Mouse (Mus musculus) hindbrain, embryonic 10.5 days (tissue): ENCODE measurements at regions not wholly inside any gene's neighbourhood (a gene's known extent, or its start where the extent isn't known, plus 50 kb on each side); places are given as distances from the start of the nearest gene placed in this dataset.

Experiments
- DNase-seq: peaks from one replicate; pipeline ENCODE4 v3.0.0-alpha.2; 2017; ENCODE audit warnings: low spot score
- H3K27ac ChIP-seq: fragments of 300-500 bp; sonication (generic); 2 replicates; pipeline ENCODE4 v1.5.1; 2016; ENCODE audit warnings: mild to moderate bottlenecking, moderate library complexity
- H3K27me3 ChIP-seq: fragments of 300-500 bp; sonication (generic); 2 replicates; pipeline ENCODE4 v1.6.1; 2016; ENCODE audit warnings: mild to moderate bottlenecking; ENCODE audit not compliant: poor library complexity, insufficient read depth, severe bottlenecking
- H3K36me3 ChIP-seq: fragments of 300-500 bp; sonication (generic); 2 replicates; pipeline ENCODE4 v1.6.1; 2016; ENCODE audit warnings: mild to moderate bottlenecking, moderate library complexity
- H3K4me1 ChIP-seq: fragments of 300-500 bp; sonication (generic); replicated peaks from 2 replicates; pipeline ENCODE4 v1.6.1; 2016; ENCODE audit warnings: mild to moderate bottlenecking
- H3K4me3 ChIP-seq: fragments of 300-500 bp; sonication (generic); 2 replicates; pipeline ENCODE4 v1.5.1; 2016; ENCODE audit warnings: mild to moderate bottlenecking, moderate library complexity
- H3K9me3 ChIP-seq: fragments of 300-500 bp; sonication (generic); 2 replicates; pipeline ENCODE4 v1.6.1; 2016; ENCODE audit warnings: mild to moderate bottlenecking, moderate library complexity
- WGBS: fragments of 180-500 bp; shearing (Covaris S2); methylation state at CpG from one replicate; pipeline ENCODE4 v1.1.7; 2016; 5-methylcytosine and 5-hydroxymethylcytosine counted together

- H3K4me3 ChIP-seq = no peak overlapping the region
- H3K27ac ChIP-seq = no peak overlapping the region
- no peaks in the 10 kb centered on the region for H3K27me3 ChIP-seq
- 55% methylated on average over 13 of the region's 13 CpGs for WGBS
- no peaks in the 10 kb centered on the region for H3K36me3 ChIP-seq
- peaks cover 20% of the 10 kb centered on the region for H3K4me1 ChIP-seq
- H3K9me3 ChIP-seq = no peaks in the 10 kb centered on the region
- DNase-seq = peak; percentile 31
Measured at GRCm38 (mm10) chr4:48725660-48726348, 62.5 kb downstream of the Cavin4 start.

- DNase-seq = no peak
- Histone ChIP-seq H3K4me3 (no peak overlapping the region), H3K9me3 (no peaks in the 10 kb centered on the region), H3K4me1 (peaks cover 20% of the 10 kb centered on the region), H3K36me3 (no peaks in the 10 kb centered on the region), H3K27me3 (no peaks in the 10 kb centered on the region), H3K27ac (no peak overlapping the region)
- WGBS = 83% methylated on average over 11 of the region's 11 CpGs
Measured at GRCm38 (mm10) chr4:48726349-48726835, 63.1 kb downstream of the Cavin4 start.

- WGBS = 81% methylated on average over 10 of the region's 10 CpGs
- Histone ChIP-seq H3K9me3 (no peaks in the 10 kb centered on the region), H3K27me3 (no peaks in the 10 kb centered on the region), H3K27ac (no peak overlapping the region), H3K4me3 (no peak overlapping the region), H3K36me3 (no peaks in the 10 kb centered on the region), H3K4me1 (no peaks in the 10 kb centered on the region)
- no peak for DNase-seq
Measured at GRCm38 (mm10) chr4:48734854-48735564, 71.7 kb downstream of the Cavin4 start.

- Histone ChIP-seq H3K4me1 (no peaks in the 10 kb centered on the region), H3K27ac (no peak overlapping the region), H3K27me3 (no peaks in the 10 kb centered on the region), H3K9me3 (0 out of 2 replicates have a peak, but pooled peaks cover 5% of the 10 kb centered on the region), H3K4me3 (no peak overlapping the region), H3K36me3 (no peaks in the 10 kb centered on the region)
- 81% methylated on average over 3 of the region's 3 CpGs for WGBS
- DNase-seq = no peak
Measured at GRCm38 (mm10) chr4:48746237-48746636, 82.9 kb downstream of the Cavin4 start.

- H3K27ac ChIP-seq = no peak overlapping the region
Measured at GRCm38 (mm10) chr4:48749566-48749965, 86.3 kb downstream of the Cavin4 start.

GRCm38 (mm10) chr4:48750087-48750486 lies 86.8 kb downstream of the Cavin4 start:
- Histone ChIP-seq H3K36me3 (no peaks in the 10 kb centered on the region), H3K4me1 (no peaks in the 10 kb centered on the region), H3K27ac (no peak overlapping the region), H3K4me3 (no peak overlapping the region), H3K9me3 (0 out of 2 replicates have a peak, but pooled peaks cover 5% of the 10 kb centered on the region), H3K27me3 (no peaks in the 10 kb centered on the region)
- no peak for DNase-seq
- WGBS = 89% methylated on average over 5 of the region's 5 CpGs

More at GRCm38 (mm10) chr4:48749566-48749965, 86.3 kb downstream of the Cavin4 start:
- Histone ChIP-seq H3K36me3 (no peaks in the 10 kb centered on the region), H3K4me1 (no peaks in the 10 kb centered on the region), H3K4me3 (no peak overlapping the region), H3K9me3 (0 out of 2 replicates have a peak, but pooled peaks cover 5% of the 10 kb centered on the region), H3K27me3 (no peaks in the 10 kb centered on the region)
- 91% methylated on average over 7 of the region's 7 CpGs for WGBS
- DNase-seq = no peak

DNA sequence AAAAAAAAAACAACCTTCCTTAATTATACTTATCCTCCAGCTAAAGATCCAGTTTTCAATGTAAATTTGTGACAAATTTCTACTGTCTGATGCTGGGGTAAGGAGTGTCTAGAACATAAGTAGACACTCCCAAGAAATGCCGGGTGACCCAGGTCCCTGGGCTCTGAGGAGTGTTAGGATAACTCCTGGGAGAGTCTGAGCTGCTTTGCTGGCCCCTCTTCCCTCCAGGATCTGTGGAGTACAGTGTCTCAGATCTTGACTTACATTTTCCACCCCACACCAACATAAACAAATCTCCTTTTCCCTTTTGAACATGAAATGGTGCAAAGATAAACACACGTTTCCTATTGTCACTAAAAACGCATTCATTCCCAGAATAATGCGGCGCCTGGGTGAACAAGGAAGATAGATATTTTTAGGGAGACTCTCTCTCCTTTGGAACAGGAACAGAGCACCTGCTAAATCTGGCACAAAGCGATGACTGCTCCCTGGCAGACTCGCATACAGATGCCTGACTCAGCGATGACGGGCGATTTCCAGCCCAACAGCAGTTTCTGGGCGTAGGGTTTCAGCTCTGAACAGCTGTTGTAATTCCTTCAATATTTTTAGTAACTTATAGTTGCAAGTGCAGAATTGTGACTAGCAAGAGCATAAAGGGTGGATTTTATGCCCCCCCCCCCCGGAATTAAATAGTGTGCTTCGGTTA lies 91.3 kb downstream of the Cavin4 start:
- no peak for DNase-seq
- Histone ChIP-seq H3K36me3 (no peaks in the 10 kb centered on the region), H3K9me3 (no peaks in the 10 kb centered on the region), H3K4me1 (no peaks in the 10 kb centered on the region), H3K27ac (no peak overlapping the region), H3K27me3 (no peaks in the 10 kb centered on the region), H3K4me3 (no peak overlapping the region)
- WGBS = 82% methylated on average over 13 of the region's 13 CpGs

- WGBS = 84% methylated on average over 8 of the region's 8 CpGs
- no peaks in the 10 kb centered on the region for H3K36me3 ChIP-seq
- no peaks in the 10 kb centered on the region for H3K4me1 ChIP-seq
- no peaks in the 10 kb centered on the region for H3K27me3 ChIP-seq
- no peak for DNase-seq
- H3K9me3 ChIP-seq = no peaks in the 10 kb centered on the region
- H3K27ac ChIP-seq = no peak overlapping the region
- H3K4me3 ChIP-seq = no peak overlapping the region
Measured at GRCm38 (mm10) chr4:48760625-48761024, 97.3 kb downstream of the Cavin4 start.

DNA sequence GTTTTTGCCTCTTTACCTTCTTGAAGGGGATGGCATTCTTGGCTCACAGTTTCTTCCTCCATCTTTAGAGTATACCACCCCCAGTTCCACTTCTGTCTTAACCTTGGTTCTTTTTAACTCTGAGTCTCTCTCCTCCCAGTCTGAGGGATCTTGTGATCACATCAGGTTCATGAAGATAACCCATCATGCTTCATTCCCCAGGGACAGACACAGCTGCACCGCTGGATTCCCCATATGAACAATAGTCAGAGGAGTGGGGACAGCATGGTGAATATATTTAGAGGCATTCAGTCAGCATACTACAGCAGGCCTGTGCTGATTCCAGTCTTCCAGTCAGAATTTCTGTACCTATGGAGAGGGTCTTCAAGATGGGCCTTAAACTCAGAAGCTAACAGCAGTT lies 103.1 kb downstream of the Cavin4 start:
- H3K27me3 ChIP-seq = no peaks in the 10 kb centered on the region
- H3K4me3 ChIP-seq = no peak overlapping the region
- WGBS = 80% methylated on average over 1 of the region's 1 CpGs
- no peak overlapping the region for H3K27ac ChIP-seq
- DNase-seq = no peak
- no peaks in the 10 kb centered on the region for H3K9me3 ChIP-seq
- H3K4me1 ChIP-seq = no peaks in the 10 kb centered on the region
- no peaks in the 10 kb centered on the region for H3K36me3 ChIP-seq

GRCm38 (mm10) chr4:48770403-48770953 lies 107.2 kb downstream of the Cavin4 start:
- no peaks in the 10 kb centered on the region for H3K27me3 ChIP-seq
- no peak overlapping the region for H3K27ac ChIP-seq
- H3K9me3 ChIP-seq = no peaks in the 10 kb centered on the region
- H3K4me3 ChIP-seq = no peak overlapping the region
- H3K4me1 ChIP-seq = no peaks in the 10 kb centered on the region
- DNase-seq = no peak
- 79% methylated on average over 3 of the region's 3 CpGs for WGBS
- H3K36me3 ChIP-seq = no peaks in the 10 kb centered on the region

GRCm38 (mm10) chr4:48770954-48771665 lies 107.8 kb downstream of the Cavin4 start:
- no peaks in the 10 kb centered on the region for H3K27me3 ChIP-seq
- no peaks in the 10 kb centered on the region for H3K36me3 ChIP-seq
- H3K4me3 ChIP-seq = no peak overlapping the region
- no peaks in the 10 kb centered on the region for H3K9me3 ChIP-seq
- no peaks in the 10 kb centered on the region for H3K4me1 ChIP-seq
- H3K27ac ChIP-seq = no peak overlapping the region
- 51% methylated on average over 14 of the region's 14 CpGs for WGBS
- peak; percentile 35 for DNase-seq

- no peaks in the 10 kb centered on the region for H3K9me3 ChIP-seq
- no peak overlapping the region for H3K4me3 ChIP-seq
- H3K36me3 ChIP-seq = no peaks in the 10 kb centered on the region
- no peaks in the 10 kb centered on the region for H3K27me3 ChIP-seq
- H3K4me1 ChIP-seq = no peaks in the 10 kb centered on the region
- no peak for DNase-seq
- 71% methylated on average over 8 of the region's 8 CpGs for WGBS
- H3K27ac ChIP-seq = no peak overlapping the region
Measured at GRCm38 (mm10) chr4:48771836-48772235, 108.5 kb downstream of the Cavin4 start.
